Mouse (Mus musculus): ENCODE measurements around the gene Tdrd7.

The Tdrd7 gene

DNA sequence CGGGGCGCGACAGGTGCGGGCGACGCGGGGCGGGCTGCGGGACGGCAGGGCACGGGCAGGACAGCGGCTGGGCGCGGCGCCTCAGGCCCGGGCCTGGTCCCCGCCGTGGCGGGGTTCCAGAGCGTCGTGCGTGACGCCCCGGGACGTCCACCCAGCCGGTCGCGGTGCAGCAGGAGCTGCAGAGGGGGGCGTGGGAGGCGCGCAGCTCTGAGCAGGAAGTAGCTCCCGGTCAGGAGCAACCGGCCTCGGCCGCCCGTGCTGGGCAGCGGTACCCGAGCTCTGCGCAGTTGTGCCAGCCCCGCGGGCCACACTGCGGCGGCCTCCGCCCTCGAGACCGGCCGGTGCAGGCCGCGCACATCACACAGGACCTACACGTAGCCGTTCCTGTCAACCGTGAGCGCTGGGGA lies 7.3 kb downstream of the Tdrd7 start:
- WGBS = 1% methylated on average over 44 of the region's 53 CpGs

DNA sequence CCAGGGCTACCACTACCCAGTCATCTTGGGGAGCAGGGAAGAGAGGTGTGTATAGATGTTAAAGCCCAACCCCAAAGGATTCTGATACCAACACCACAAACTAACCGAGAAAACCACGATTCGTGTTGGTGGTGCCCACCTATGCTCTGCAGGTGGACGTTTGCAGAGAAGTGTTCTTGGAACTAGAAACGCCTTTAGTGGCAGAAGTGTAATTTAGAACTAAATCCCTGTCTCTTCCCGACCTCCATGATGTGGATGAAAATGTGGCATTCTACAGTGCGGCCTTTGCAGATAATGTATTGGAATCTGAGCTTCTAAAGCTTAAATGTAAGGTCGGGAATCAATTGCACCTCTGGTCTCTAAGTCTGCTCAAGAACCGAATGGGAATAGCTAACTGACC lies 7.8 kb downstream of the Tdrd7 start:
- 11% methylated on average over 9 of the region's 9 CpGs for WGBS

DNA sequence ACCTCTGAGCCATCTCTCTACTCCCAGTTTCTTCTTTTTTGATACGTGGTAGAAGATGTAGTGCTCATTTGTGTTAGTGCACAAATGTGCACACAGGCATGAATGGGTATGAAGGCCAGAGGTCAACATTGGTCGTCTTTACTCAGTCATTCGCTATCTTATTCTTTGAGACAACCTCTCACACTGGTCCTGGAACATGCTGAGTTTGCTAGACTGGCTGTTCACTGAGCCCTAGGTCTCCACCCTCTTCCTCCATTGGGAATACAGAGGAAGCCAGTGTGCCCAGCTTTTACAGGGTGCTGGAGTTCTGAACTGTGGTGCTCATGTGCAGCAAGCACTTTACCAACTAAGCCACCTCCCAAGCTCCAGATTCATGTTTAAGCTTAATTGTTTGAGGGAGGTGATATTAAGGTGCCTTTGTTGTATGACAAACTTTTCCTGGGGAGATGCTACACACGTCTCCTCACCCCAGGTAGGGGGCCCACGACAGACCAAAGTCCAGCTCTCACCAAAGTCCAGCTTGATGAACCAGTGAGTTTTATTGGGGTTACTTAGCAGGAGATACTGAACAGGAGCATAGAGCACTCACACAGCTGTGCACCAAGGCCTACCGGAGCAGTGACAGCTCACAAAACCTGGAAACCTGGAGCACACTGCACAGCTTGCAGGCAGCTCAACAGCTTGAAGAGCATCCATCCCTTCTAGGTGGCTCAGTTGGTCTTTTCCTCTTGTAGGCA lies 12.0 kb downstream of the Tdrd7 start:
- 76% methylated on average over 6 of the region's 6 CpGs for WGBS

DNA sequence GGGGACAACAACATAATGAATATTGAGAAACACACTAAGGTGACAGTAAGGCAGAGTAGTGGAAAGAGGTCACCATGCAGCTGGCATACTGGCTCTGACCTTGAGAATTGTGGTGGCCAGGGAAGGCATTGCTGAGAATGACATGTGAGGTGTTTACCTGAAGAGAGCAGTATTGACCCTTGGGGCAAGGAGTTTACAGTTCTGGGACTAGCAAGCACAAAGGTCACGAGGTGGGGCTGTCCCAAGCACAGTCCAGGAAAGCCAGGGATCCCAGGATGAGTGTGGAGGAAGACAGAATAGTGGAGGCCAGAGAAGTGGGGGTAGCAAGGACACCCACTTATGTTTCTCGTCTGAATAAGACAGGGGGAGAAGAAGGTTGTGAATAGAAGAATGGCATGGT lies 14.8 kb downstream of the Tdrd7 start:
- 69% methylated on average over 2 of the region's 2 CpGs for WGBS

DNA sequence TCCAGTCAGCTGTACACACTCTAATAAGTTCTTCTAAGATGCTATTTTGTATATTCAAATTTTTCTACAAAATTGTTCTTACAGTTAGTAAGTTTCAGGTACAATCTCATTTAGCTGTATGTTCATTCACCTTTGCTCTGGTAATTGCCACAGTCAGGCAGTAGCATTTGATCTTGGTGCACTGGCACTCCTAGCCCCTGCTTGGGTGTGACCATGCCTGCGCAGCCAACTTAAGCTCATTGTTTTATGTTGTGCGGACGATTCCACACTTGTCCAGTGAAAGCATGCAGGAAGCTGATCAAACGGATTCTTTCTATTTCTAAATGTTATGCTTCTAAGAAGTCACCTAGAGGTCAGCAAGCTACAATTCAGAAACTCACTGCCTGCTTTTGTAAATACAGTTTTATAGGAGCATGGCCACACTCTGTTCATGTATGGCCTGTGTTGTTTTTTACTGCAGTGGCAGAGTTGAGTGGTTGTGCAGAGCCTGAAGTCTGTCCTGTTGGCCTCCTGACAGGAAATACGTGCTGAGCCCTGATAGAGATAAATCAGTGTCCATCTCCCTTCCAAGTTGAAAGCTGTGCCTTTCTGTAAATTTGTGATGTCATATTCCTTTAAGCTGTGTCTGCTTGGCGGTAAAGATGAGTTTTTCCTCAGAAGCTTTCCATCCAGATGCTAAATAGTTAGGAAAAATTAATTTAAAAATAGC lies 25.4 kb downstream of the Tdrd7 start:
- WGBS = 67% methylated on average over 6 of the region's 6 CpGs

DNA sequence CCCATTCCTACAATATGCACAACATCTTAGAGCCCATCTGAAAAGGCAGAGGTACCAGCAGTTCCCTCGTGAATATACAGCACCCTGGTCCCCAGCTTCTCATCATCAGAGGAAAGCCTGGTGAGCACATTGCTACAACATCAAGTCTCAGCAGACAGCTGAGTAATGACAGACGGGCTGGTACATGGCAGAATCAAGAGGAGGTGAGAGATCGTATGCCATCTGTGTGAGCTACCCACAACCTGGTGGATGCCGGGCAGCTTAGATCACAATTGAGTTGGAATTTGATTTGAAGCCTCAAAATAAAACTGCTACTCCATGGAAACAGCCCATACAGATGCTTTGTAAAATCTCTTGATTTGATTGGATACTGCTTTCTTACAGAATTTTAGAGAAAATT lies 33.4 kb downstream of the Tdrd7 start:
- WGBS = 64% methylated on average over 4 of the region's 4 CpGs

DNA sequence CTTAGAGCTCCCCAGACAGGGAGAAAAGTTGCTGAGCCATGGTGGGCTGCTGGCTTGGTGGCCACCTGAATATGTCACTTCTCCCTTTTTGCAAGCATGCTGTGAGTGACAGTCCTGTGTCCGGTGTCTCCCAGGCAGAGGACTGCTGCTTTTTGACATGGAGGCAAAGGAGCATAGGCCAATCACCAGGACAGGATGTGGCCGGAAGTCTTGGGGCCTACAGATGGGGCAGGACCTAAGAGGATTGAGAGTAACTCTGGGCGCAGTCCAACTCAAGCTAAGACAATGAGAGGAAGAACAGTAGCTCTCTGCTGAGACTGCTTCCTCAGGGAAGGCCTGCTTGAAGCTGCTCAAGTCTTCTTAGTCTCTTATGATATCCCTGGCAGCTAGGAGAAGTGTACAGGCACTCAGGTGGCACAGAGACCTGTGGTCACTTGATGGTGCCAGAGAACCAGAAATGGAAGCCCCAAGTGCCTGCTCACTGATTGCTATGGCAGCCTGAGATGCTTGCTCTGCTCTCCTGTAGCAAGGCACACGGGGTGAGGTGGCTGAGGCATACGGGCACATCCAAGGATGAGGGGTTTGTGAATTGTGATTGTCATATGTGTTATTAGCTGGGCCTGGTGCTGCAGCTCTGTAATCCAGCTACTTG lies 43.1 kb downstream of the Tdrd7 start:
- WGBS = 80% methylated on average over 5 of the region's 5 CpGs

DNA sequence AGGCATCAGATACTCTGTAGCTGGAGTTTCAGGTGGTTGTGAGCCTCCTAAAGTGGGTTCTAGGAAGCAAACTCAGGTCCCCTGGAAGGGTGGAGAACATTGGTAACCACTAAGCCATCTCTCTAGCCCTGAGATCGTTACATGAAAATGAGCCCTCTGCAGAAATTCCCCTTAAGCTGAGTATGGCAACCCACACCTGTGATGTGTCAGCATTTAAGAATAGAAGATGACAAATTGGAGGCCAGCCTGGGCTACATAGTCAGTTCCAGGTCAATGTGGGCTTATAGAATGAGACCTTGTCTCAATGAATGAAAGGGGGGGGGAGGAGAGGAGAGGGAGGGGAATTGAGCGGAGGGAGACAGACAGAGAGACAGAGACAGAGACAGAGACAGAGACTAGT lies 46.6 kb downstream of the Tdrd7 start:
- 80% methylated on average over 2 of the region's 2 CpGs for WGBS

DNA sequence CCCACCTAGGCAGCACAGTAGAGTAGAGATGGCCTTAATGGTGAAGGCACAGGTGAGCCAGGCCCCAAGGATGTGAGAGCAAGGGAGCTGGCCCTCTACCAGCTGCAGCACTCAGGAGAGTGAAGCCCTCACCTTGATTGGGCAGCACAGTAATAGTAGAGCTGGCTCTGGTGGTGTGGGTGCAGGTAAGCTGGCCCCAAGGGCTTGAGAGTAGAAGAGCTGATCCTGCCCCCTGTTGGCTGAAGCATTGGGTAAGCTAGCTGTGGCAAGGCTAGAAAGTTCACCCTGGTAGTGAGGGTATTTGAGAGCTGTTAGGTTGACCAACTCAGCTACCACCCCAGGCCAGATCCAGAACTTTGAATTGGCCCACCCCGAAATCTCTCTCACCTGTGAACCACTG lies 50.5 kb downstream of the Tdrd7 start:
- WGBS = 93% methylated on average over 1 of the region's 1 CpGs

DNA sequence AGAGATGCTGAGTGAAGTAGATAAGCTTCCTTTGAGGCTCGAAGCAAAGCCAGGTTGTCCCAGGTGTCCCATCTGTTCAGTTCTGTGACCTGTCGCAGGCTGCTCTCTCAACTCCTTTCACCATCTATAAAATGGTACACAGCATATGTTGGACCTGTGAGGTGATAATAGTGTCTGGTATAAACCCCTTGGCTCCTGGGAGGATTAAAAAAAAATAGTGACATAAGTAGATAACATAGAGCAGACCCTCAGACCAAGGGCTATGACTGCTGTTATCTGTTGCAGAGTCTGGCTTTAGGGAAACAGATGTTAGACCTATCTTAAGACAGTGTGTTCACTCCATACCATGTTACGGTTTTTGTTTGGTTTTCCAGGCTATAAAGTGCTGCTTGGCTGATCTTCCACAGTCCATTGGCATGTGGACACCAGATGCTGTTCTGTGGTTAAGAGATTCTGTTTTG lies 57.9 kb downstream of the Tdrd7 start:
- 88% methylated on average over 3 of the region's 3 CpGs for WGBS

DNA sequence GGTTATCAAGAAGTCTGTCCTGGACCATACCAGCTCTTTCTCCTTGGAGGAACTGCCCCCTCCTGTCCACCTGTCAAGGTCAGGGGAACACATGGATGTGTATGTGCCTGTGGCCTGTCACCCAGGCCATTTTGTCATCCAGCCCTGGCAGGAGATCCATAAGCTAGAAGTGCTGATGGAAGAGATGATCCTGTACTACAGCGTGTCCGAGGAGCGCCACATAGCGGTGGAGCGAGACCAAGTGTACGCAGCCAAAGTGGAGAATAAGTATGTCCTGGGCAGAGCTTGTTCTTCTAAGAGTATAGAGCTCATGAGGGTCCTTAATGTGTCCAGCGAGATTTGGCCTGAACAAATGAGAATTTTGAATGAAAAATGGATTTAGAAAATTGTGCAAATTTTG lies 60.8 kb downstream of the Tdrd7 start:
- 67% methylated on average over 7 of the region's 7 CpGs for WGBS

DNA sequence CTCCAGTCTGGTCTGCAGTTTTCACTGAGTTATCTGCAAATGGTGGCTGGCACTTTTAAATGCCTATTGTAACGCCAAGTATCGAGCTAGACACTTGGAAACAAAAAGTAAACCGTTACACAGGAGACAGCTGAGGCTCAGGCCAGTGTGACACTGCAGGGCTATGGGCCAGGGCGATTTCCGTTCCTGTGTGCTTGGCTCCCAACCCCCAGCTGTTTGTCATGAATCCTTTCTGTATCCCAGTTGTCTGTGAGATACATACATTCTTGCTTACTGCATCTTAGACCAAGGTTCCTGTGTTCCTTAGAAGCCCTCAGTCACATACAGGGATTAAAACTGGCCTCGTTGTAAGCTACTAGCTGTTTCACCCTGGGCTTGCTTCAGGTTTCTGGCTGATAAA lies 63.1 kb downstream of the Tdrd7 start:
- 71% methylated on average over 6 of the region's 6 CpGs for WGBS

DNA sequence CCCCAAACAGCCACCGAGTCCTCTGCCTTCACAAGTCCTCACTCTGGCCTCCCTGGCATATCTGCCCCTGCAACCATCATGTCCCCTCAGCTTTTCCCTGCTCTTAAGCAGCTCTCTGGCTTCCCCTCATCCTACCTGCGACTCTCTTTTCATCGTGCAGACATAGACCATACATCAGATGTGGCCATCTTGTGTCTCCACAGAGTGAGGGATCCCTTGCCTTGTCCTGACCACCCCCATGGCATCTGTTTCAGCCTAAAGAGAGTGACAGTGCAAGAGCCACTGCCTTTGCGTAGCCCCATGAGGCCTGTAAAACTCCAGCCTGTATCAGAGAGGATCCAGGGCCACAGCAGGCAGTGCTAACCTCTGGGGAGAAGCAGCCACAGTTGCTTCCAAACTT lies 63.6 kb downstream of the Tdrd7 start:
- 90% methylated on average over 4 of the region's 4 CpGs for WGBS

DNA sequence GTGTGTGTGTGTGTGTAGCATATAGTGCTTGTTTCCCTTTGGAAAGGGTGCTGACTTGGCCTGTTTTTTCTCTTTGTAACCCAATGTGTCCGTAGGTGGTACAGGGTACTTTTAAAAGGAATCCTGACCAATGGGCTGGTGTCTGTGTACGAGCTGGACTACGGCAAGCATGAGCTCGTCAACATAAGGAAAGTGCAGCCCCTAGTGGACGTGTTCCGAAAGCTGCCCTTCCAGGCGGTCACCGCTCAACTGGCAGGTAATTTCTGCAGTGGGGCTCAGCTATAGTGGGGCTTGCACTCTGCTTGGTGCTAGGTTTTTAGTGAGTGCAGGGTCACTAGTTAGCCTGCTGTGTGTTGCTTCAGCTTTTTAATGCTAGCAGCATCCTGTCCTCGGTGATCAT lies 64.4 kb downstream of the Tdrd7 start:
- 56% methylated on average over 9 of the region's 9 CpGs for WGBS

DNA sequence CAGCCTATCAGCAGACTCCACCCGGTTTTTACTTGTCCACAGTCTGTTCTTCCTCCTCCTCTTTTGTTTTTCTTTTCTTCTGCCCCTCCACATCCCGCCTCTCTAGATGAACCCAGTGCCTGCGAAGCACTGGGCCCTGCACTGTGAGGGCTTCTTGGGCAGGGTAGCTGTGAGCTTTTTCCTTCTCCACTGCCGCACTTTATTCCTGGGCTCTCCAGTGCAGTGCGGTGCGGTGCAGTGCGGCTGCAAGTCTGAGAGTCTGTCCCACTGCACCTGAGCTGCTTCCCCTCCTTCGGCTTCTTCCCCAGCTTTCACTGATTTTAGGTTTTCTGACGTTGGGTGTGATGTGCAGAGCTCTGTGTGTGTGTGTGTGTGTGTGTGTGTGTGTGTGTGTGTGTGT lies 67.3 kb downstream of the Tdrd7 start:
- 83% methylated on average over 9 of the region's 9 CpGs for WGBS

DNA sequence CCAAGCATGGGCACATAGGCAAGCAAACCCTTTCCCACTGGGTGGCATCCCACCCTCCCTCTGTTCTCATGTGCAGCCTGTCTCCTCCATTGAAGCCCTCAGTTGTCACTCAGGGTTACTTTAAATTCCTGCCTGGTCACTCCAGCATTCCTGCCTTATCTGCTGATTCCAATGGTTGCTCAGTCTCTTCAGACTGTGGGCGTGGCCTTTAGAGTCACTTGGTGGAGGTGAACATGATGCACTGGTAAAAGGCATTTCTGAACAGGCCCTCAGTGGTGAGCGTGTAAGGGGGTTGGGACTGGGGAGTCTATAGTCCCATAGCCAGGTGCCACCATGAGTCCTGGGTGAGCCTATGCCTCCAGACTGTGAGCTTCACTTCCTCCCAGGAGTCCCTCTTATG lies 68.1 kb downstream of the Tdrd7 start:
- WGBS = 97% methylated on average over 2 of the region's 2 CpGs

DNA sequence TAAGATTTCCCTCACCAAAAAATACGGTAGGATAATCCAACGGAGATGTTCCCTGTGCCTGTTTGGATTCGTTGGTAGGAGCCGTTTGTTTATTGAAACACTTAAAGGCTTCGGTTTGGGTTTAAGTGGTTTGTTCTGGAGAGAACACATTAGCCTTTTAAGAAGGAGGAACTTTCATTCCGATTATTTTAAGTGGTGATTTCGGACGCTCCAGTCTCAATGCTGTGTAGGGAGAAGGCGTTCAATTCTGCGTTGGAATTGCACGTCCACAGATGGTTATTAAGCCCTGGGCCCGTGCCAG lies 73.4 kb downstream of the Tdrd7 start:
- WGBS = 4% methylated on average over 12 of the region's 12 CpGs

DNA sequence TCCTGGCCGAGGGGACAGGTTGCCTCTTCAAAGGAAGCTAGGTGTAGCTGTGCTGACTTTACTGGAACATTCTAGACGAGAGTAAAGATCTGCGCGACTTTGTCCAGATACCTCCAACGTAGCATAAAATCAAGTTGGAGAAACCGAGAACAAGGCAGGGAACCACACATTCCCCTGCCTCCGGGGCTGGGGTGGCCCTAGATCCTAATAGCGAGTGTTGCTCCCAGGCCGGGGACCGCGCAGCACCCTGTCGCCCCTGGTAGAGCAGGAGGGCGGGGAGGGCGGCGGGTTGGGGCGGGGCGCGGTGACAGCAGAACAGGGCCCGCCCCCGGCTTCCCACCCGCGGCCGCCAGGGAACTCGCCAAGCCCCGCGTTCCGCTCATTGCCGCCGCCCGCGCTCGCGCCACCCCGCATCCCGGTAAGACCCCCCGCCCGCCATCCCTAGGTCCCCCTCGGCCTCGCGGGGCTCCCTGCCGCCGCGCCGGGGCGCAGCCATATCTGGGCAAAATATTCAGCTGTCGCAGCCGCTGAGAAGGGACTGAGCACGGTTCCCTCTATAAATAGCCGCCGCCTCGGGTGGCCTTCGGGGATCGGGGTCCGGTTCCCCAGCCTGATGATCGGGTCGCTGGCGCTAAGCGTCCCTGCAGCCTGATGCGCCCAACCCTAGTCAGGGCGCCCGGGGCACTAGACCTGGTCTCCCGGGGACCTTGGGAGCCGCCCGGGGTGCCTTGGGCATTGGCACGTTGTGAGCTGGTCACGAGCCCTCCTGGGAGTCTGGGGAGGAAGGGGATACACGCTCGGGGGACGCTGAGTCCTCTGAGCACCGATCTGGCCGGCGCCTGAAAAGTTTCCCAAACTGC lies 74.0 kb downstream of the Tdrd7 start, which contains the start of gene Tmod1:
Gene Tmod1, plus strand, starts transcription at position 44 of the 860 bp plus-strand sequence.
- WGBS = under 1% methylated on average over 72 of the region's 72 CpGs

DNA sequence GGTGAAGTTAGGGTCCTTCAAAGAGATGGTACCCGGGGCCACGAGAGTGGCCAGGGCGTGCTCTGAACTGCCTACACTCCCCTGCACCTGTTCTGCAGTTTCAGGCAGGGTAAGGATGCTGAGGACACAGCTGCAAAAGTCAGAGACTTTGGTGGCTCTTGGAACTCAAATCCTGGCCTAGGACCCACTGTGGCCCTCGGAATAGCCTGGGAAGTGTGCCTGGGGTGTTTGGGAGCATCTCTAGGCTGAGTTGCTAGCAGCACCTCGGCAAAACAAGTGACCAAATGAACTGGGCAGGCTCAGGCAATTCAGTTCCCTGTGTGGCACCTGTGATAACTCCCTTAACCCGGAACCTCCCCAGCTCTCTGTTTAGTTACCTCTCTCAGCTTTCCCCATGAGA lies 74.8 kb downstream of the Tdrd7 start:
- 18% methylated on average over 6 of the region's 6 CpGs for WGBS

DNA sequence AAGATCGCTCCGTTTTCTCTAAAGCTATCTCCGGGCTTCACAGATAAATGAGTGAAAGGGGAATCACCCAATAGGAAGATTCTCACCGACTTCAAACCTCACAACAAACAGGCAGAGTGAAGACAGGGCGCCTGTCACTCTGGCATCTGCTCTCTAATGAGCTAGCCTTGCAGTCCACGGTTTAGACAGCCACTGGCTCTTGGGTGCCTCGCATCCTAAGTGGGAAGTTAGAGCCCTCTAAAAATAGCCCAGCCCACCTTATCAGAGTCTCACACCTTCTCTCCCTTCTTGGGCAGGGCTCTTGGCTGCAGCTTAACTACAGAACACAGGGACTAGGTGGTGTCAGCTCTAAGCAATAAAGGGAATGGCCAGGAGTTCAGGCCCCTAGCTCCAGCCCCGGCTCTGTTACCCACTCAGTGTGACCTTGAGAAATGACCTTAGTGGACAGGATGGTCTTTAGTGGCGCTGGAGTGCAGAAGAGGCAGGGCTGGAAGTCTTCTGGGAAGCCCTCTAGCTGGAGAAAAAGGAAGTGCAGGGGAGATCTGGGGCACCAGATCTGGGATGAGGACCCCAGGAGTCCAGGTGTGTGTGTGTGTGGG lies 75.6 kb downstream of the Tdrd7 start:
- WGBS = 11% methylated on average over 9 of the region's 9 CpGs

DNA sequence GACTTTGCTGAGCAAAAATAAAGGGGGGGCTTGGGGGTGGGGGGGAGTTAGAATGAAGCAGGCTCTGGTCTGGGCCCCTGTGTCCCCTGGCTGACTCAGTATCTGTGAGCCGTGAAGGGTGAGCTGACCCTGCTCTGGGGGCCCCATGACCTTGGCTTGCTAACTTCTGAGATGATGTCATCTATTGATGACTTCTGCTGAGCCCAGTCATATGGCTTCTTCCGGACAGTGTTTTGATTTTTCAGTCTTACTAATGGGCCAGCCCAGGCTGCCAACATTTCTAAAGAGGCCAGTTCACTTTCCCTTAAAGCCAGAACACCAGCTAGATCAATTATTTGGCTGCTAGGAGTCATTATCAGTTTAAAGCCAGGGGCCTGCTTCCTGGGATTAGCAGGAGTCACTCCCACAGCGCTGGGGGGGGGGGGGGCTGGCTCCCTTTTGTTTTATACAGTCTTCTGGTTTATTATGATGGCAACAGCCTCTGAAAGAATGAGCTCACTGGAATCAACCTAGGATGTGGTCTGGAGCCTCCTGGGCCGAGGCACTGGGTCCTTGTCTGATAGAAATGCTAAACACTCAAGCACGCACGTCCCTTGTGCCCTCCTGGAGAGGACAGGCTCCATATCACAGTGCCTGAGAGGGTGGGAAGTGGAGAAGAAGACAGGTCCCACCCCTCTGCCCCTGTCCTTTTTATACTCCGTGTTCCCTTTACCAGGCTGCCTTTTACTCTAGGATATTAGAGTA lies 76.8 kb downstream of the Tdrd7 start:
- WGBS = 69% methylated on average over 7 of the region's 7 CpGs

Data from cerebral cortex, adult 2 months (tissue).